Mouse (Mus musculus): ENCODE results near the gene Cd300lf.

GRCm38 (mm10) chr11:115071631-115072294 lies 62.0 kb downstream of the Cd300lf start:
- no peak for TF ChIP-seq CTCF (IDR thresholded peaks at IDR 0.05; ENCODE audit: control insufficient read depth, insufficient read depth, insufficient read length)
- TF ChIP-seq FOSL1 (IDR thresholded peaks at IDR 0.05; ENCODE audit: insufficient read depth, low read length, poor library complexity, severe bottlenecking) = no peak
- TF ChIP-seq MAX (IDR thresholded peaks at IDR 0.05) = peak; percentile 47
